Mouse (Mus musculus): Measurements from ENCODE around the gene Ppm1g.
A peak's percentile ranks its signal among the peaks of the same experiment; 100 is the strongest.

Gene Ppm1g

GRCm38 (mm10) chr5:31192045-31192938 lies 28.2 kb downstream of the Ppm1g start:
- peak; percentile 80 for DNase-seq

- no peak for DNase-seq
Measured at GRCm38 (mm10) chr5:31190201-31190600, 30.3 kb downstream of the Ppm1g start.

- DNase-seq, result no peak
Measured at GRCm38 (mm10) chr5:31188223-31188840, 32.2 kb downstream of the Ppm1g start.

DNA sequence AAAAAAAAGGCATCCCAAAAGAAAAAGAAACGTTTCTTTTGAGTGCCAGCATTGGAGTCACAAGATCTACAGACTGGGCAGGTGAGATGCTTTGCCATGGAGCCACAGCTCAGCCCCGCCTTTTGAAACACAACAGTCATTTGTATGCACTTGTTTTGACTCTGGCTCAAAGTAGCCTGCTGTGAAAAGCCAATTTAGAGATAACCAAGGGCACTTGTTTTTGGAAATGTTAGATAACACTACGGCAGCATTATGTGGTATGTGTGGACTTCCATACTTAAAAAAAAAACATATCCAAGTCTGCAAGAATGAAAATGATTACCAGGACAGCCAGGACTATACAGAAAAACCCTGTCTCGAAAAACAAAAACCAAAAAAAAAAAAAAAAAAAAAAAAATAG lies 36.8 kb downstream of the Ppm1g start:
- DNase-seq, result no peak

GRCm38 (mm10) chr5:31181183-31181770 lies 39.2 kb downstream of the Ppm1g start:
- DNase-seq, result no peak

GRCm38 (mm10) chr5:31179766-31180630 lies 40.5 kb downstream of the Ppm1g start, which contains the start of the genes Gm29609 and Gtf3c2:
TSS of gene Gm29609 (minus strand) at chr5:31179911.
TSS of gene Gtf3c2 (minus strand) at chr5:31180144.
- peak; percentile 96 for DNase-seq

GRCm38 (mm10) chr5:31179301-31179765 lies 41.2 kb downstream of the Ppm1g start:
- peak; percentile 29 for DNase-seq

DNA sequence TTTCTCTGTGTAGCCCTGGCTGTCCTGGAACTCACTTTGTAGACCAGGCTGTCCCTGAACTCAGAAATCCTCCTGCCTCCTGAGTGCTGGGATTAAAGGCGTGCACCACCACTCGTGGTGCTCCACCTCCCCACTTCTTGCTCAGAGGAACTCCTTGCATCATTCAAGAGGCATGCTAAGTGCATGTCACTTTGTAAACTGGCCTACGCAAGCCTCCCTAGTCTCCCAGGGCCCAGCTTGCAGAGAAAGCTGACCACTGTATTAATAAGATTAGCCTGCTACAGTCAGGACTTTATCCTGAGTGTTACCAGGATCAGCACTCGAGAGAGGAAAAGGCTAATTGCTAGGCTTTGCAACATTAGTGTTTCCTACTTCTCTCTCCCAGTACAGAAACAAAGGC lies 51.9 kb downstream of the Ppm1g start:
- no peak for DNase-seq

DNA sequence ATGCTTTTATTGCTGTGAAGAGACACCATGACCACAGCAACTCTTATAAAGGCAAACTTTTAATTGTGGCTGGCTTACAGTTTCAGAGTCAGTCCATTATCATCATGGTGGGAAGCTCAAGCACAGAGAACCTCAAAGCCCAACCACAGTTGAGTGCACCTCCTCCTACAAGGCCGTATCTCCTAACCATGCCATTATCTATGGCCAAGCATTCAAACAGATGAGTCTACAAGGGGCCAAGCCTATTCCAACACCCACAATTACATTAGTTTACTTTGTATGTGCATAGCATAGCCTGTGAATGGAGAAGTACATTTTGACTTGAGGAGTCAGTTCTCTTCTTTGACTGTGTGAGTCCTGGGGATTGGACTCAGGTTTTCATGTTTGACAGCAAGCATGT lies 55.6 kb downstream of the Ppm1g start:
- DNase-seq, result no peak

DNA sequence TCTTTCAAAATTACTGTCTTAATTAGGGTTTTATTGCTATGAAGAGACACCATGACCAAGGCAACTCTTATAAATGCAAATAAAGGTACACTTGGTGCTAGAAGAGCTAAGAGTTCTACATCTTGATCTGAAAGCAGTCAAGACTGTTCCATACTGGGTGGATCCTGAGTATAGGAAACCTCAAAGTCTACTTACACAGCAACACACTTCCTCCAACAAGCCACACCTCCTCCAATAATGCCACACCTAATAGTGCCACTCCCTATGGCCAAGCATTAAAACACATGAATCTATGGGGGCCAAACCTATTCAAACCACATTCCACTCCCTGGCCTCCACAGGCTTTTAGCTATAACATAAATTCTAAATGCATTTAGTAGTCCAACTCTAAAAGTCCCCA lies 58.0 kb downstream of the Ppm1g start:
- DNase-seq, result no peak

DNA sequence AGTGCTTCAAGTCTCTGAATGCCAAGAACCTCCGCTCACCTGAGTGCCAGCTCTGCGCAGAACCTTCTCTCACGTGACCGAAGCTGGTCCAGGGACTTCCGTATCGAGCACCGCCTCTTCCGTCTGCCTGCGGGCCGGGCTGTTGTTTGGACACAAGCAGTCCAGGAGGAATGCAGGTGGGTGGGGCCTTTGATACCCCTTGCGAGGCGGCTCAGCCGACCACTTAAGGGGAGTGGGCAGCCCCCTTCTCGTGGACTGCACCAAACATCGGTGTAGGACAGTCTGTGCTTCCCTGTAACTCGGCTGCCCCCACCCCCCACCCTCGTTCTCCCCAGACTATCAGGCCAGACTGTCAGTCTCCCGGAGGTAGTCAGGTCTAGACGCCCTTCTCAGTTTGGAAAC lies 66.3 kb downstream of the Ppm1g start, which contains the start of gene Mpv17:
Mpv17 (minus strand) TSS at position 100 of the 402 bp plus-strand sequence.
- peak; percentile 89 for DNase-seq

GRCm38 (mm10) chr5:31153516-31154151 lies 66.9 kb downstream of the Ppm1g start:
- DNase-seq, result peak; percentile 11

All from lung, postnatal 10 days (tissue).